Mouse (Mus musculus): ENCODE results near the gene Serp2.

Gene Serp2

GRCm38 (mm10) chr14:76569271-76569961 lies 12.7 kb upstream of the Serp2 start:
- peak; percentile 46 for DNase-seq

- no peak for DNase-seq
Measured at GRCm38 (mm10) chr14:76568548-76568947, 11.9 kb upstream of the Serp2 start.

DNA sequence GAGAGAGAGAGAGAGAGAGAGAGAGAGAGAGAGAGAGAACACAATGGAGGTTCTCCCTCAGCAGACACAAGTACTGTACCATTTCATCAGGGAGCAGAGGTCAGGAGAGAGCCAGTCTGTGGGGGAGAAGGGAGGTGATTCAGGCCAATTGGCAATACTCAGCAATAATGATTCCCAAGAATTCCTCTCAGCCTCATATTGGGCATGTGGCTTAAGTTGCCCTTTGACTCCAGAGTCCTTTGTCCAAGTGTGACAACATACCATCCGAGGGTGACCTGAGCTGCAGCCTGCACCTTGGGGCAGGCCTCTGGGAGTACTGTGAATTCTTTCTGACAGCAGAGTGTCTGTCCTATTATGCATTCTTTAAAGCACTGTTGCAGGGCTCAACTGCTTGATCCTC lies 10.6 kb upstream of the Serp2 start:
- DNase-seq, result no peak

- no peak for DNase-seq
Measured at GRCm38 (mm10) chr14:76566711-76567110, 10.0 kb upstream of the Serp2 start.

DNA sequence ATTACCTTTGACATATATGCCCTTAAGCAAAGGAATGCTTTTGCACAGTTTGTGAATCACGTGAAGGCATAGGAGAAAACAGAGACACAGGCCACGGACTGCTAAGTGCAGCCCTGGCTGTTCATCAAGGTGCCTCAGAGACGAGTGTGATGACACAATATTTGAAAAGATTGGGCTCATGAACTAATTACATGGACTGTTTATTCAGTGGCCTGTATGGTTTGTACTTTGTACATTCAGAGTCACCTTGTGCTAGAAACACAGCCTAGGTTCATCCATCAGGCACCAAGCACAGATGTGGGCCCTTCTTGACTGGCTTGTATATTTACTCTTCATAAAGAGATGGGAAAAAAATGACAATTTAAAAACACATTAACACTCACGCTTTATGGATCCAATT lies 9.5 kb upstream of the Serp2 start:
- DNase-seq, result no peak

- DNase-seq, result no peak
Measured at GRCm38 (mm10) chr14:76559208-76559607, 2.5 kb upstream of the Serp2 start.

GRCm38 (mm10) chr14:76558171-76558570 lies 1.5 kb upstream of the Serp2 start:
- DNase-seq, result peak; percentile 44

GRCm38 (mm10) chr14:76556031-76556851 lies 448 bp downstream of the Serp2 start:
- peak; percentile 77 for DNase-seq

GRCm38 (mm10) chr14:76555263-76556030 lies 1.2 kb downstream of the Serp2 start:
- no peak for DNase-seq

DNA sequence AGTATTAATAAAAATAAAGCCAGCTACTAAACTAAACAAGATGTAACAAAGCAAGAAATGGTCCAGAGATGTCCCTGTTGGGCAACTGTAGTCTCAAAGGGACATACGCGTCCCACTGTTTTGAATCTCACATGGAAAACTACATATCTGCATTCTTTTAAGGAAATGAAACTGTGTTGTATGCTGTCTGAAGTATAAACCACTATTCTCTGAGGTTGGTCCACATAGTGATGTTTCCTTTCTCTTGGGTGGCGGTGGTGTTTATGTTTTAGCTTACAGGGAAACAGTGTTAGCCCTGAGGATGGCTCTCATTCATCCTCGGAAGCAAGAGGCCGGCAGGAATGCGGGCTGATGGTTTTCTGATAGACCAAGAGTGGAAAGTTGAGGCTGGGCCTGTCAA lies 12.6 kb downstream of the Serp2 start:
- no peak for DNase-seq

GRCm38 (mm10) chr14:76541341-76541740 lies 15.3 kb downstream of the Serp2 start:
- no peak for DNase-seq

DNA sequence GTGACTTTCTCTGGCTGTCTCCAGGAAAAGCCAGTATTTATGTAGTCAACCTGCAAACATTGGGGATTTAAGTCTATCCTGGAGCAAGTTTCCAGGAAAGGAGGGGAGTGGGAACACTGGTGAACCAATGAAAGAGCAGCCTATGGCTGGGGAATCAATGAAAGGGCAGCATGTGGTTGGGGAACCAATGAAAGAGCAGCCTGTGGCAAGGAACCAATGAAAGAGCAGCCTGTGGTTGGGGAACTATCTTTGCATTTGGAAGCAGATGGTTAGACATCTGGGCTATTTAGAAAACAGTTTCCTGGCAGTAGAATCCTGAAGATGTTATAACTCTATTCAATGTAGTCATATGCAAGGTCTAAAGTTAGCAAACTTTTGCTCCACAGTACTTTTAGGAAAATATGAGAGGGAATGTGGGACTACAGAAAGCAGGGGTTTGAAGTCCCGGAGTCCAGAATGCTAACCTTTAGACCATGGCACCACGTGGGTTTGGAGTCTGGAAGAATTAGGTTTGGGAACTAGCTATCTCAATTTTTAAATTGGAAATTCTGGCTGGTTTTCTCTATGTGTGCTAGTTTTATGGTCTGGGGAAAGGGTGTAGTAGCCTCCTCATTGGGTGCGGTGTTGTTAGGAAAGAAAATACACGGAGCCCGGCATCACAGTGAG lies 16.6 kb downstream of the Serp2 start:
- DNase-seq, result no peak

- DNase-seq, result peak; percentile 82
Measured at GRCm38 (mm10) chr14:76536921-76537320, 19.8 kb downstream of the Serp2 start.

DNA sequence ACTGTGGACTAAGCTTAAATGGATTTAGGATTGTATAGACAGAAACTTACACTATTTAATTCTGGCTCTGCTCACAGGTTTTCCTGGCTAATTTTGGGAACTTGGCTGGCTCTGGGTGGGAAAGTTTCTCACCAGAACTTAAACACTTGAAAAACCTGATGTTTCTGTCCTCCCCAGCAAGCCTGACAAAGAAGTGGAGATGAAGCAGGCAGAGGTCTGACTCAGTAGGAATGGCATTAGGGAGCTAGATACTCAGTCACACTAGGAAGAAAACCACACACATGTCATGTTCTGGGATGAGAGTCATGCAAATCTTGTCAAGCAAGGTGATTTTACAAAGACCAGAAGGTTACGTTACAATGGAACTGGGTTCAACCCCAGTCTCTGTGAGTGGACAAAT lies 21.6 kb downstream of the Serp2 start:
- DNase-seq, result no peak

GRCm38 (mm10) chr14:76533170-76533815 lies 23.4 kb downstream of the Serp2 start:
- peak; percentile 67 for DNase-seq

- DNase-seq, result peak; percentile 76
Measured at GRCm38 (mm10) chr14:76532257-76533169, 24.2 kb downstream of the Serp2 start.

- no peak for DNase-seq
Measured at GRCm38 (mm10) chr14:76531027-76531660, 25.5 kb downstream of the Serp2 start.

DNA sequence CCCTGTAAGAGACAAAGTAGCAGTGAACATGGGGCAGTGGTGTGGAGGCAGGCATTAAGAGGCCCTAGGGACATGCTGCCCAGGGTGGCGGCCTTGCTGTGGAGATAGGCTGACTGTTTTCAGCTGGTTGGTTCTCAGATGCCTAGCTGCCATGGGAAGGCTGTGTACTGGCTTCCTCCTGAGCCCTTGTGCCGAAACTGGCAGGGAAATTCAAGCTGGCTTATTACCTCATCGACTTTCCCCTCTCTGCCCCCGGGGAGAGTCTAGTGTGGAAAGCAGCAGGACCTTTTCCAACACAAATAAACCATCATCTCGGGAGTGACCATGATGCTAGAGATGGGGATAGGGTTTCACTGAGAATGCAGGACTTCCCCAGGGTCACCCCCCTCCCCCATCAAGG lies 28.0 kb downstream of the Serp2 start:
- no peak for DNase-seq

DNA sequence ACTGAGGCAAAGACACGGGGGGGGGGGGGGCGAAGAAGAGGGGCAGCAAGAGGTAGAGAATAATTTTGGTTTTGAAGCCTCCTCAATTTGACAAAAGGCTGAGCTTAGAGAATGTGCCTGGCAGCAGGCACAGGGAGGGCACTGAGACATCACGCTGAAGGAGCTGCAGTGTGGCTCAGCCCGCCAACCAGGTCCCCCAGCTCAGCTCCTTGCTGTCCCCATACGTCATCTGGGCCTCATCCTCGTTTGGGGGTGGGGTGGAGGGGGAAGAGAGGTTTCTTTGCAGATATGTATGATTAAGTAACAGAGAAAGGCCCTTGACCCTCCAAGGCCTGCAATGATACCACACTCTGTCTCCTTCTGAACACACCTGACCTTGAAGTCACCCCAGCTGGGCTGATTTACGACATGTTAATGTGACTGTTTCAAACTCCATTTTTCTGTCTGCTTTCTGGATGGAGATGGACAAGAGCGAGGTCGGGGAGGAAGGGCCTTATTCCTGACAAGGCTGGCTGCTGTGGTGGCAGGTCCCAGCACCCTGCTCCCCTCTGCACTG lies 28.9 kb downstream of the Serp2 start:
- DNase-seq, result no peak

DNA sequence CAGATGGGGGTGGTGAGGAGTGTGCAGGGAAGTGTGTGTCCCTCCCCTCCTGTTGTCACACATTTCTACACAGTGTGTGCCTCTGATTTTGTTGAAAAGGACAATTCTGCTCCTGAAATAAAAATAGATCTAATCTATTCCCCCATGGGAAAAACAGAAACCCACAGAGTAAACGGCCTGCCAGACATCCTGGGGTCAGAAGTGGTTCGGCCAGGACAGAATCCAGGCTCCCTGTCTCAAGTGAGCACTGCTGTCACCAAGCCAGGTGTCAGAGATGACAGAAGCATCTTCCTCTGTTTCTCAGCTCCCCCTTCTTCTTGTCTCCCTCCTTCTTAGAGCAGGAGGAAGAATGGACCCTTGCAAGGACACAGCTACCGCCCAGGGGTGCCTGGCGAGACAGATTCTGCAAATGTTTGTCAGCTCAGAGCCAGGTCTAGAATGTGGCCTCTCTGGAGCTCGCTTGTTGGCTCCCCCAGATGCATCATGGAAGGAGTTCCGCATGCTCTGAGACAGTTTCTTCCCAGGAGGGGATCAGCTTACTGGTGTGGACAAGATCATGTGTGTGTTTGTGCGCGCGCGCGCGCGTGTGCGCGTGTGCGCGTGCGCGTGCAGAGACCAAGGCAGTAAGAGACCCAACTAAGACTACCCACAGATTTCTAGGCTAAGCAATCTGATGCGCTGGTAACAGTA lies 29.5 kb downstream of the Serp2 start:
- peak; percentile 48 for DNase-seq
